Mouse (Mus musculus): ENCODE measurements around the gene Lhx3. TPM values are rescaled to one million over a fixed set of nuclear protein-coding genes. Genes with fewer than 3 reads are reported as not detected.
A peak's percentile ranks its signal among the peaks of the same experiment; 100 is the strongest.

The Lhx3 gene
- polyA plus RNA-seq, 1 experiment from 2014 or later: not detected

- Histone ChIP-seq H3K9ac (replicated peaks; ENCODE audit: low read depth) (no peak overlapping the region), H3K27me3 (replicated peaks; ENCODE audit: insufficient read depth, low read length) (no peaks in the 10 kb centered on the region), H3K27ac (ENCODE audit: low read length) (no peak overlapping the region), H3K36me3 (ENCODE audit: insufficient read depth, low read length) (no peaks in the 10 kb centered on the region), H3K4me2 (replicated peaks; ENCODE audit: low read depth, low read length) (no peak overlapping the region), H3K4me3 (ENCODE audit: low read depth, low read length) (no peak overlapping the region), H3K4me1 (ENCODE audit: insufficient read depth, low read depth, low read length) (no peaks in the 10 kb centered on the region), H3K9me3 (ENCODE audit: low read length) (no peaks in the 10 kb centered on the region)
- WGBS: 70% methylated on average over 4 of the region's 4 CpGs
- no peak for TF ChIP-seq EP300 (IDR thresholded peaks at IDR 0.05)
- TF ChIP-seq CTCF (IDR thresholded peaks at IDR 0.05): no peak
- DNase-seq (ENCODE audit: low spot score) (no peak), ATAC-seq (no peak)
These were observed 22.2 kb upstream of the Lhx3 start for GRCm38 (mm10) chr2:26230253-26230652.

- ATAC-seq (peak; percentile 77), DNase-seq (ENCODE audit: low spot score) (peak; percentile 78)
- Histone ChIP-seq H3K4me1 (ENCODE audit: insufficient read depth, low read depth, low read length) (no peaks in the 10 kb centered on the region), H3K36me3 (ENCODE audit: insufficient read depth, low read length) (no peaks in the 10 kb centered on the region), H3K9ac (replicated peaks; ENCODE audit: low read depth) (no peak overlapping the region), H3K9me3 (ENCODE audit: low read length) (no peaks in the 10 kb centered on the region), H3K4me2 (replicated peaks; ENCODE audit: low read depth, low read length) (no peak overlapping the region), H3K27ac (ENCODE audit: low read length) (no peak overlapping the region), H3K27me3 (replicated peaks; ENCODE audit: insufficient read depth, low read length) (no peaks in the 10 kb centered on the region), H3K4me3 (ENCODE audit: low read depth, low read length) (no peak overlapping the region)
- TF ChIP-seq CTCF (IDR thresholded peaks at IDR 0.05) (peak; percentile 86), EP300 (IDR thresholded peaks at IDR 0.05) (no peak)
- 73% methylated on average over 1 of the region's 1 CpGs for WGBS
These were observed 19.7 kb upstream of the Lhx3 start for GRCm38 (mm10) chr2:26227788-26228187.

GRCm38 (mm10) chr2:26225242-26225641 is 17.2 kb upstream of the Lhx3 start:
- WGBS: 87% methylated on average over 4 of the region's 4 CpGs
- Histone ChIP-seq H3K27me3 (replicated peaks; ENCODE audit: insufficient read depth, low read length) (no peaks in the 10 kb centered on the region), H3K27ac (ENCODE audit: low read length) (no peak overlapping the region), H3K4me2 (replicated peaks; ENCODE audit: low read depth, low read length) (no peak overlapping the region), H3K4me3 (ENCODE audit: low read depth, low read length) (no peak overlapping the region), H3K4me1 (ENCODE audit: insufficient read depth, low read depth, low read length) (no peaks in the 10 kb centered on the region), H3K9me3 (ENCODE audit: low read length) (no peaks in the 10 kb centered on the region), H3K36me3 (ENCODE audit: insufficient read depth, low read length) (peaks cover 4% of the 10 kb centered on the region; the same call in 1 of the 2 replicates), H3K9ac (replicated peaks; ENCODE audit: low read depth) (no peak overlapping the region)
- ATAC-seq (no peak), DNase-seq (ENCODE audit: low spot score) (no peak)
- TF ChIP-seq EP300 (IDR thresholded peaks at IDR 0.05): no peak
- no peak for TF ChIP-seq CTCF (IDR thresholded peaks at IDR 0.05)

DNA sequence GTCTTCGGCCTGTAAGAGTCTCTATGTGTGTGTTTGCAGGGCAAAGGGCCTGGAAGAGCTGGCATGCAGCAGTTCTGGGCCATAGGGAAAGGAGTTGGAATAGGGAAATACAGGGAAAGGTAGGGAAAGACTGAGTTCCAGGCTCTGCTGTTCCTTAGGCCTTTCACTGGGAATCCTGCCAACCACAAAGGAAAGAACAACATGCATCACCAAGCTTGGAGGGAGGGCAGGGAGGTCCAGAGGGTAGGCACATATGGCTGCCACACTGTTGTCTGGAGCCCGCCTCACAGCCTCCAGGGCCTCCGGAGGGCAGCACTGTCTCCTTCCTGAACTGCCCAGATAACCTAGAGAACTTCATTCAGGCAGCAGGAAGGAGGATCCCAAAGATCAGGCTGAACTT is 15.9 kb upstream of the Lhx3 start:
- Histone ChIP-seq H3K27ac (ENCODE audit: low read length) (no peak overlapping the region), H3K36me3 (ENCODE audit: insufficient read depth, low read length) (peaks cover 4% of the 10 kb centered on the region; the same call in 1 of the 2 replicates), H3K4me3 (ENCODE audit: low read depth, low read length) (no peak overlapping the region), H3K9ac (replicated peaks; ENCODE audit: low read depth) (no peak overlapping the region), H3K4me1 (ENCODE audit: insufficient read depth, low read depth, low read length) (no peaks in the 10 kb centered on the region), H3K9me3 (ENCODE audit: low read length) (no peaks in the 10 kb centered on the region), H3K4me2 (replicated peaks; ENCODE audit: low read depth, low read length) (no peak overlapping the region), H3K27me3 (replicated peaks; ENCODE audit: insufficient read depth, low read length) (no peaks in the 10 kb centered on the region)
- DNase-seq (ENCODE audit: low spot score) (no peak), ATAC-seq (no peak)
- TF ChIP-seq EP300 (IDR thresholded peaks at IDR 0.05): no peak
- TF ChIP-seq CTCF (IDR thresholded peaks at IDR 0.05): no peak
- 86% methylated on average over 3 of the region's 3 CpGs for WGBS

- H3K4me3 ChIP-seq (ENCODE audit: low read depth, low read length): no peak overlapping the region
- H3K9ac ChIP-seq (replicated peaks; ENCODE audit: low read depth): no peak overlapping the region
- TF ChIP-seq CTCF (IDR thresholded peaks at IDR 0.05) (no peak), EP300 (IDR thresholded peaks at IDR 0.05) (no peak)
- no peak overlapping the region for H3K4me2 ChIP-seq (replicated peaks; ENCODE audit: low read depth, low read length)
- ATAC-seq (no peak), DNase-seq (ENCODE audit: low spot score) (no peak)
- H3K27me3 ChIP-seq (replicated peaks; ENCODE audit: insufficient read depth, low read length): no peaks in the 10 kb centered on the region
- peaks cover 31% of the 10 kb centered on the region; the same call in 1 of the 2 replicates for H3K36me3 ChIP-seq (ENCODE audit: insufficient read depth, low read length)
- H3K9me3 ChIP-seq (ENCODE audit: low read length): no peaks in the 10 kb centered on the region
- H3K4me1 ChIP-seq (ENCODE audit: insufficient read depth, low read depth, low read length): no peaks in the 10 kb centered on the region
- no peak overlapping the region for H3K27ac ChIP-seq (ENCODE audit: low read length)
- 11% methylated on average over 3 of the region's 3 CpGs for WGBS
These were observed 6.4 kb upstream of the Lhx3 start for GRCm38 (mm10) chr2:26214526-26214925.

DNA sequence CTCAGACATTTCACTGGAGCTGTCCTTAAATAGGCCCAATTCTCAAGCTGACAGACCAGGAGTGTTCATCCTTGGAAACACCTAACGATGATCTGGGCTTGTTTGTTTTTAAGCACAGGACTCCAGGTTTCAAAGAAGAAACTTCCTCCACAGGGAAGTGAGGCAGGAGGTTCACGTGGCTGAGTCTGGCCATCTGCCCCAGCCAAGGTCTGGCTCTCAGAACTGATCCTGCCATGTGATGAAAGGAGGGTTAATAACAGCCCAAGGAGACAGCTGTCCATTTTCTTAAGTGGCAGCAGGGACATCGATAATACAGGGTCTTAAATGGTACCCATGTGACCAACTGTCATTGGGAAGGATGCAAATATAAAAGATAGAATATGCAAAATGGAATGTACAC is 1.5 kb upstream of the Lhx3 start:
- Histone ChIP-seq H3K4me1 (ENCODE audit: insufficient read depth, low read depth, low read length) (no peaks in the 10 kb centered on the region), H3K27me3 (replicated peaks; ENCODE audit: insufficient read depth, low read length) (peaks cover 35% of the 10 kb centered on the region), H3K9ac (replicated peaks; ENCODE audit: low read depth) (no peak overlapping the region), H3K9me3 (ENCODE audit: low read length) (no peaks in the 10 kb centered on the region), H3K4me2 (replicated peaks; ENCODE audit: low read depth, low read length) (no peak overlapping the region), H3K4me3 (ENCODE audit: low read depth, low read length) (no peak overlapping the region), H3K36me3 (ENCODE audit: insufficient read depth, low read length) (peaks cover 16% of the 10 kb centered on the region; the same call in 1 of the 2 replicates), H3K27ac (ENCODE audit: low read length) (no peak overlapping the region)
- DNase-seq (ENCODE audit: low spot score): no peak
- no peak for ATAC-seq
- 80% methylated on average over 3 of the region's 3 CpGs for WGBS
- TF ChIP-seq EP300 (IDR thresholded peaks at IDR 0.05) (no peak), CTCF (IDR thresholded peaks at IDR 0.05) (no peak)

GRCm38 (mm10) chr2:26207559-26207958 is 530 bp downstream of the Lhx3 start:
- H3K36me3 ChIP-seq (ENCODE audit: insufficient read depth, low read length): peaks cover 9% of the 10 kb centered on the region; the same call in 1 of the 2 replicates
- TF ChIP-seq EP300 (IDR thresholded peaks at IDR 0.05) (no peak), CTCF (IDR thresholded peaks at IDR 0.05) (no peak)

More at GRCm38 (mm10) chr2:26207559-26207958, 530 bp downstream of the Lhx3 start:
- Histone ChIP-seq H3K4me2 (replicated peaks; ENCODE audit: low read depth, low read length) (no peak overlapping the region), H3K27me3 (replicated peaks; ENCODE audit: insufficient read depth, low read length) (peaks cover 54% of the 10 kb centered on the region), H3K9me3 (ENCODE audit: low read length) (no peaks in the 10 kb centered on the region), H3K4me1 (ENCODE audit: insufficient read depth, low read depth, low read length) (no peaks in the 10 kb centered on the region), H3K27ac (ENCODE audit: low read length) (no peak overlapping the region), H3K9ac (replicated peaks; ENCODE audit: low read depth) (no peak overlapping the region), H3K4me3 (ENCODE audit: low read depth, low read length) (no peak overlapping the region)
- ATAC-seq (no peak), DNase-seq (ENCODE audit: low spot score) (no peak)
- WGBS: 16% methylated on average over 9 of the region's 9 CpGs
